Mouse (Mus musculus): ENCODE data around the gene Prkce. TPM values are rescaled to one million over a fixed set of nuclear protein-coding genes. Genes with fewer than 3 reads are reported as not detected.
A peak's percentile ranks its signal among the peaks of the same experiment; 100 is the strongest.

The Prkce gene
- total RNA-seq, 2 experiments from 2014 or later: 9.3 to 10.2 TPM

DNA sequence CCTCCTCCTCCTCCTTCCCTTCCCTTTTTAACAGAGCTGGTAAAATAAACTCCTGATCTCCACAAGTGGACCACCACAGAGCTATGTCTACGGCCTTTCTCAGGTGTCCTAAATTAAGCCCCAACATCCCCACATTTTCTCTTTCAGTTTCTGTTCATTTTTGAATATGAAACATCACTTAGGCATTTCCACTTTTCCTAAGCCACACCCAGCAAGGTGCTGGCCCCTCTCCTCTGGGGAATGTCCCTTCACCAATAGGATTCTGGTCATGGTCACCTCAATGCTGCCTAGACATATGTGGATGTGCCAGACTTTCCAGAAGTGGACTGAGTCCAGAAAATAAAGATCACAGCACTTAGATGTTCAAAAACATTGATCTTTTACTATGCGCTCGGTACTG, 193.3 kb downstream of the Prkce start:
- intact Hi-C loops (cut with DNase I): no loop called here

DNA sequence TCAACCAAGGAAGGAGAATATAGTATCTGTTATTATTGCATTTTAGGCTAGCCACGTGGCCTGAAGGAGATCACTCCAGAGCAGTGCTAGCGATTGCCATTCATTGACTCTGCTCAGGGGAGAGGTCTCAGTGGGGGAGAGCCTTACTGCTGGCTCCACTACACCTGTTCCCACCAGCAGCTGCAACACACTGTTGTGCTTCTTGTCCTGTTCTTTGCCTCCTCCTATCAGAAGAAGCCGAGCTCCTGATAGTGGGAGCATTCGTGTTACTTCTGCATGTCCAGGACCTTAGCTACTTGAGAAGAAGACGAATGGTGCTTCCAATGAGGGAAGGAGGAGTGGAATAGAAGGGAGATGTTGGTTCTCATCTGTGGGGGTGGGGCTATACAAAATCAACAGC, 195.8 kb downstream of the Prkce start:
- intact Hi-C loops (cut with DNase I): no loop called here
- no peak for TF ChIP-seq CTCF (IDR thresholded peaks at IDR 0.05)

More for the DNA sequence above, 193.3 kb downstream of the Prkce start:
- H3K27ac ChIP-seq: no peak overlapping the region
- no peak for TF ChIP-seq CTCF (IDR thresholded peaks at IDR 0.05)
- DNase-seq: no peak
- no peak overlapping the region for H3K4me3 ChIP-seq

DNA sequence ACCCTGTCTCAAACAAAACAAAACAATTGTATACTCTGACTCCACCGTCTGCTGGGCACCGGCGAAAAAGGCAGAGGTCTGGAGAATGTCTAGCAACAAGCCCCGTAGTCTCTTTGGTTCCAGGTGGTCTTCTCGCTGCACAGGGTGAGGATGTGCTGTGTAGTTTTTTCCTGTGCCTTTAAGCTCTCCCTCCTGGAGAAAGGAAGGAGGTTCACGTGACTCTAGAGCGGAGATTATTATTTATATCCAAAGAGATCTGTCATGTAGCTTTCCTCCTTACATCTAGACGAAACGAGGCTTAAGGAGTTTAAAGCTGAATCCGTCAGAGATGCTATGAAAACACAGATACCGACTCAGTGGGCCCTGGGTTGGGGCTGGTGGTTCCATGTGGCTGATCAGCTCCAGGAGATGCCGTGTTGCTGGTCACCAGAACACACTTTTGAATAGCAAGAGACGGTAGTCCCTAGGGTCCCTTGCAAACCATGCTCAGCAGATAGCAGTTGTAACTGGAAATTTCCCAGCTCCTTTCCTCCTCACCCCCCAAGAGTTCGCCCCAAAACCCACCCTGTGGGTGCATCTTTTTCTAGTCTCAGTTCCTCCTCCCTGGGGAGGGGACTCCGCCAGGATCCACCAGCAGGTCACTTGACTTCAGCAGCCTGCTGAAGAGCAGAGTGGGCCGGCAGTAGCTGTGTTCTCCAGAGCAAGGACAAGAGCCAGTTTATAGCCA, 196.9 kb downstream of the Prkce start:
- no peak for DNase-seq
- intact Hi-C loops (cut with DNase I): no loop called here
- H3K27ac ChIP-seq: no peak overlapping the region
- H3K4me3 ChIP-seq: peak overlapping the region; percentile 5; the same call in 1 of the 2 replicates
- no peak for TF ChIP-seq CTCF (IDR thresholded peaks at IDR 0.05)

More for the DNA sequence above, 195.8 kb downstream of the Prkce start:
- H3K4me3 ChIP-seq: no peak overlapping the region
- no peak for DNase-seq
- no peak overlapping the region for H3K27ac ChIP-seq

DNA sequence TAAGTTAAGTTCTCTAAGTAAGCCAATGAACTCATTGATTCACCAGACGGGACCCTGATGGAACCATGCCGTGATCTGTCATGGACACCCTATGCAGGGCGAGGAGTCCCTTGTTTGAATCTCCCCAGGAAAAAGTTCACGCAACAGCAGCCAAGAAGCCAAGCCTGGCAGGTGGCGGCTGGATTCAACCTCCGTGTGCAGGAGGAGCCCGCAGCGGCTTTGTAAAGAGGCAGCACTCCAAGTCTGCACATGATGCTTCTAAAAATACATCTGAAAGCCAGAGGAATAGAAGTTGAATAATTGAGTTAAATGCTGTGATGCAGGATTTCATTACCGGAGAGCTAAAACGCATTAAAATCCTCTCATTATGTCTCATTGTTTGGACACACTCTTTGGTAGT, 199.3 kb downstream of the Prkce start:
- DNase-seq: peak; percentile 44
- H3K4me3 ChIP-seq: no peak overlapping the region
- H3K27ac ChIP-seq: no peak overlapping the region
- intact Hi-C loops (cut with DNase I): no loop called here
- TF ChIP-seq CTCF (IDR thresholded peaks at IDR 0.05): no peak

DNA sequence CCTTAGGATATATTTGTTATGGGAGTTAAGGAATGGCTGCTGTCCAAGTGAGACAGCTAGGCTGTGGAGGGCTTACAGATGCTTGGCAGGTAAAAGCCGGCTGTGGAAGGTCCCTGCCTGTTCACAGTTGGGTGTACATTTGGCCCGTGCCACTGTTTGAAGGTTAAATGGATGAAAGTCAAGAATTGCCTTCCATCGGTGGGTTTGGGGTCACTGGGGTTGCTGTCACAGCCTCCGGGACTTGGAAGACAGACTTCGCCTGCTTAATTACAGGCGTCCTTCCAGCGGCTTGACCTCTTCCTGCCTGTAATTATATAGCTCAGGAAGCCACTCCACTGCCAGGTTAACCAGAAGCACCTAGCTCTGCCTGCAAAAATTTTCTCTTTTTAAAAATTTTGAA, 200.1 kb downstream of the Prkce start:
- H3K4me3 ChIP-seq: no peak overlapping the region
- H3K27ac ChIP-seq: no peak overlapping the region
- TF ChIP-seq CTCF (IDR thresholded peaks at IDR 0.05): no peak
- intact Hi-C loops (cut with DNase I): no loop called here
- DNase-seq: no peak

DNA sequence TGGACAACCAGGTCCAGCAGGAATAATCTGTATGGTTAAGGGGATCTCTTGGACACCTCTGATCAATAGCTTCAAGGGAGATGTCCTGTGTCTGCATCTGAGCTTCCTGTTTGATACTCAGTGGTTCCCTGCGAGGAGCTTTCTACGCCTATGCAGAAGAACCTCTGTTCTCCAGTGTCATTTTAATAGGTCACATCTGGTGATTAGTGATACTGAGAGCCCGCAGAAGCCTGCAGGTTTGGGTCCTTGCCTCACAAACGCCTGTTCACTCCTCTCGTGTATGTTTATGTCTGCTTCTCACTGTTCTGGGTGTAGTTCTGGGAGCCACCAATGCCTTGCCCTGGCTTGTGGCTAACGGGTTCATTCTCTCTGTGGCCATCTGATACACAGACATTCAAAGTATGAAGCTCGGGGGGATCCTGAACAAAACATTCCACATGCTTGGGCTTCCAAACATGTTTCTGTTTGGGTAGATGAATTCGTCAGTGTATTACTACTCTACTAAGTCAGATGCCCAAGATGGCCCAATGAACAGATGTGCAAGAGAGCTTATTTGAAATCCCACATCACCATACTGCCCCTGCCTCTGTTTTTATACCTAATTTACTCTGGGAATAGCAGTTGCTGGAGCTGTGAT, 202.6 kb downstream of the Prkce start:
- intact Hi-C loops (cut with DNase I): no loop called here
- H3K4me3 ChIP-seq: no peak overlapping the region

DNA sequence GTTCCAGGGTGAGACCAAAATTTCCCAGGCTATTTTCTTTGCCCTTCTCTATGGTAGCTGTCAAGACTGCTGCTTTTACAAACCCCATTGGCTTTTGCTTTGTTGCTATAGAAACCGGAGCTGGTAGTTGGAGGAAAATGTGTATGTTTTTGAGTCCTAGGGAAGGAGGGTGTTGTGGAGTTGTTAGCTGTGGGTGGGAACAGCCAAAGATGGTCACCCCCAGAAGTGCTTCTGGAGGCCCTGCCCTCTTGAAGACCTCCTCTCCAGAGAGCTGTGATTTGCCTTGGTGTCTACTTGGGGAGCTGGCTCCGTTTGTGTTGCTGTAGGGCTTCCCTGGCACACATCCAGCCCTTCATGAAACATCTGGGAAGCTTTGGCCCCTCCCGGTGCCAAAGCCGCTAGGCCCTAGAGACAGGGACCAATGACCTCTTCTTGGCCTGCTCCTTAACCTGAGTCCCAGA, 203.5 kb downstream of the Prkce start:
- H3K27ac ChIP-seq: no peak overlapping the region
- H3K4me3 ChIP-seq: no peak overlapping the region
- no peak for TF ChIP-seq CTCF (IDR thresholded peaks at IDR 0.05)
- peak; percentile 59 for DNase-seq
- intact Hi-C loops (cut with DNase I): no loop called here

More for the DNA sequence above, 202.6 kb downstream of the Prkce start:
- no peak for DNase-seq
- TF ChIP-seq CTCF (IDR thresholded peaks at IDR 0.05): no peak
- H3K27ac ChIP-seq: no peak overlapping the region

DNA sequence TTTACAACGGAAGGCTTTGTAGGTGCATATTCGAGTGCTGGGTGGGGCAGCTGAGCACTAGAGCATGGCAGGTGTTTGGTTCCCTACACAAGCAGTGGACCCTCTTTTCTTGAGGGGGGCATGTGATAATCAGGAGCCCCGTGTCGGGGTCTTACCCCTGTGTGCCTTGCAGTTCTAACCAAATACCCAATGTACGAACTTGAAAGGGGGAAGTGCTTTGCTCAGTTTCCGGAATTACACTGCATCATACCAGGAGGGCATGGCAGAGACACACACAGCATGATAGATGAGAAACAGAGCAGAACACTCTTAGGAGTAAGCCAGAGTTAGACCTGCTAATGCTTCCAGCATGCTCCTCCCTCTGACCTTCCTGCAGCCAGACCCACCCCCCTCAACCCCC, 208.8 kb downstream of the Prkce start:
- Histone ChIP-seq H3K4me3 (no peak overlapping the region), H3K27ac (no peak overlapping the region)
- no peak for DNase-seq
- TF ChIP-seq CTCF (IDR thresholded peaks at IDR 0.05): no peak
- intact Hi-C loops (cut with DNase I): no loop called here

DNA sequence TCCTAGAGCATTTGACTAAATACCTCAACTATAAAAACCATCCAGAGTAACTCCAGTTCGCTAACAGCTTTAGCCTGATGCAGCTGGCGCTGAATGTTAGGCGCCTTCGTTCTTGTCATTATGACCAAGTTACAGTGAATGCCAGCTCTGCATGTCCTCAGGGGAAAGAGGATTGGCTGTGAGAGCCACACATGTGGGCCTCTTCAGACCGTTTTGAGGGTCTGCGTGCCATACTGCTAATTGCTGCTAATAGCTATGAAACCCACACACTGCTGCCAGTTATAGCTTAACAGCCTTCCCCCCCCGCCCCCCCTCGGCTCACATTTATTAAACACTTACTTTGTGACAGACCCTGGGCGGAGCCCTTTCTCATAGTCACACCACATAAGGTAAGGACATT, 210.3 kb downstream of the Prkce start:
- intact Hi-C loops (cut with DNase I): no loop called here
- no peak for TF ChIP-seq CTCF (IDR thresholded peaks at IDR 0.05)
- Histone ChIP-seq H3K27ac (no peak overlapping the region), H3K4me3 (no peak overlapping the region)
- no peak for DNase-seq

DNA sequence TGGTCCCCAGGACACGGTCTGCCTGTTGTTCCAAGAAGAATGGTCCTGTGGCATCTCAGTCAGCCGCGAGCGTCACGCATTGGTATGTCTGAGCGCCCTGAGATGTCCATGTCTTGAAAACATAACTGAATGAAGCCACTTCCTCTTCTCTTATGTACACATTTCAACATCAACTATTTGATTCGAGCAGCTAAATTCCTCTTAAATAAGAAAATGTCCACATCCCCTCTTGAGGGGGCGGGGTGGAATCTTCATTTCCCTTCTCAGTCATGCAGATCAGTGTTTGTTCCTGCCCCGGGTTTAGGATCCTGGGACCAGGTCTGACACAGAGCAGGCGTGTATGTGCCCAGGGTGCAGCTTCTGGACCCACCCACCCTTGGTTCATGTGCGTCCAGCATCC, 211.0 kb downstream of the Prkce start:
- Histone ChIP-seq H3K27ac (no peak overlapping the region), H3K4me3 (no peak overlapping the region)
- TF ChIP-seq CTCF (IDR thresholded peaks at IDR 0.05): no peak
- intact Hi-C loops (cut with DNase I): no loop called here
- DNase-seq: no peak

DNA sequence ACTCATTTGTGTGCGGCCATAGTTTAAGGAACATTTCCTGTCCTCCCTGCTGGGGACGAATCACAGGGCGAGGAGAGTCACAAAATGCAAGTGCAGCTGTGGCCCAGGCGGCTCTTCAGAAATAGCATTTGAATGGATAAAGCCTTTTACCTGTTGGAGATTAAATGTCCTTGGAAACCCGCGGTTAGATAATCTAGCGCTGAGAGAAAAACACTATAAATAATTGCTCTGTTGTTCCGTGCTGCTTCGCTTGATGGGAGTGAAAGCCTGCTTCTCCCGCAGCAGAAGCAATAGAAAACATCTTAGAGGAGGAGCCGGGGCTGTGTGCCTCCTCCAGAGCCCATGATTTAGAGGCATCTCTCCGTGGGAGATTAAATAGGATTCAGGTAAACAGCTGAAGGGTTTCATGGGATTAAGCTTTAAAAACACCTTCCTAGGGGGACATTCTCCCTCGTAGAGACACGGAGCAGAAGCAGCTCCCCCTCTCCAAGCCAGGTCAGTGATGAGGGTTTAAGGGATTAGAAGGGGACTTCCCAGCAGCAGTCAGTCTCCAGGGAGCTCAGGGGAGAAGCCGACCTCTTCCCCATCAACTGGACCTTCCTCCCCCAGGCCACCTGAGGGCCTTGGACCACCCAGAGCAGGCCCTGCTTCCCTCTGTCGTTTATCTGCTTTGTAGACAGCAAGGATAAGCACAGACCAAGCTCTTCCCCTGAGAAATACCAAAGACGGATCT, 212.0 kb downstream of the Prkce start:
- Histone ChIP-seq H3K4me3 (no peak overlapping the region), H3K27ac (no peak overlapping the region)
- no peak for TF ChIP-seq CTCF (IDR thresholded peaks at IDR 0.05)
- no peak for DNase-seq
- intact Hi-C loops (cut with DNase I): no loop called here

DNA sequence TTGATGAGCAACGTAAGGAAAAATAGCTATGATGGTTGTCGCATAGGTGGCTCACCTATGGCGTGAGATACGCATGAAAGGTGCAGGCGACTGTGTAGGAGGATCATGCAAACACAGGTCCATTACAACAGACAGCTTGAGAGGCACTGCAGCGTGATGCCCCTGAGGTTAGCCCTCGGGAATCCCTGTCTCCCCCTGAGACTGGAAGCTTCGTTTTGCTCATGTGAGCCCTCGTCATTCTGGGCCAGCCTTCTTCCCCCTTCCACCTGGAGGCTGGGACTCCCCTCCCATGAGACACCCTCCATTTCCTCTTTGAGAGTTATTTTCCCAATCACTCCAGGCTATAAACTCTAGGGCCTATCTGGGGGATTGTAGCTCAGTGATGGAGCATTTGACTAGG, 213.9 kb downstream of the Prkce start:
- no peak overlapping the region for H3K4me3 ChIP-seq
- TF ChIP-seq CTCF (IDR thresholded peaks at IDR 0.05): no peak
- intact Hi-C loops (cut with DNase I): no loop called here
- DNase-seq: no peak
- no peak overlapping the region for H3K27ac ChIP-seq

DNA sequence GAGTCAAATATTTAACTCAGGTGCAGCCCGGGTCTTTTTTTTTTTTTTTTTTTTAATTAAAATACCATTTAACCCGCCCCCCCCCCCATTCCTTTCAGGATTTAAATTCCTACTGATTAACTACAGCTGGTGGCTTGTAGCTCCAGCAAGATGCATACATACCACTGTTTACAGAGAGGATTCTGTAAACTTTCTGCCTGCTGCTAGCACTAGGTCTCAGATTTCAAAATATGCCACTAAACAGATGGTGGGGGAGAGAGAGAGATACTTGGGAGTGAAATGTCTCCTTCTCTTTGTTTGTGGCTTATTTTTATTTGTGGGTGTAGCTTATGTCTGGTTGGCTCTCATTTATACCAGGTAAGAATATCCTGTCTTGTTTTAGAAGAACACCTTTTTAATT, 215.3 kb downstream of the Prkce start:
- Histone ChIP-seq H3K4me3 (no peak overlapping the region), H3K27ac (no peak overlapping the region)
- intact Hi-C loops (cut with DNase I): no loop called here
- no peak for TF ChIP-seq CTCF (IDR thresholded peaks at IDR 0.05)
- no peak for DNase-seq

All from gastrocnemius, adult 2 months (tissue).